Mouse (Mus musculus): ENCODE results near the gene Gpr161.

DNA sequence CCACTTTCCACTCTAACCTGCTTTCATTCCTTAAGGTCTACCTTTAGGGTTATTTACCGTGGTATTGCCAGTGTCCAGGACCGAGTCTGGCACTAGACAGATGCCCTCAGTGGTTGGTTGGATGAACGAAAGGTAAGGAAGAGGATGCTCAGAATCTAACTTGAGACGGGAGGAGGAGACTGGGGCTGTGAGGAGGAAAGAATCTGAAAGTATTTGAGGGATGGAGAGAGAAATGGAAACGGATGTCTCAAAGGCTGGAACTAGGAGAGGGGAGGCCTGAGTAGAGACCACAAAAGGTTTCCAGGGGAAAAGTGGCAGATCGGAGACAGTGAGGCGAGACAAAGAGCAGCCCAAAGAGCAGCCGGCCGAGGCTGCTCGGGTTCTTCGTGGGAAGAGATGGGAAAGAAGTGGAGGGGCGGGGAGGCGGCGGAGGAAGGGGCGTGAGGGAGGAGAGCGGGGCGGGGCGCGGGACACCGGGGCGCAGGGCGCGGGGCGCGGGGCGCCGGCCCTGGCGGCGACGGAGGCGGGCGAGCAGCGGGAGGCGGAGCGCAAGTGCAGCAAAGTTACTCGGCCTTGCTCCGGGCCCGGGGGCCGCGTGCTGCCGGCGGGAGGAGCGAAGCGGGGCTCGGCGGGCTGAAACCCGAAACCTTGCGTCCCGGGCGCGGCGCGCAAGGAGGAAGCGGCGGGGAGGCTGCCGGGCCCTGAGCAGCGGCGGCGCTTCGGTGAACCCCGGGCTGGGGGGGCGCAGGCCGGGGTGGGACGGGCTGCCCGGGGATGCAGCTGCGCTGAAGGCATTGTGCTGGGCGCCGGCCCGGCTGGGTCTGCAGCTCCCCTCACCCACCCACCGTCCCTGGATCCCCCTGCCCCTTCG is 14.0 kb upstream of the Gpr161 start:
- no peak for TF ChIP-seq CTCF (IDR thresholded peaks at IDR 0.05; ENCODE audit: insufficient read depth, low read length)
- TF ChIP-seq POLR2A (IDR thresholded peaks at IDR 0.05; ENCODE audit: borderline replicate concordance, extremely low read depth, low read depth, low read length) = no peak
